Mouse (Mus musculus): ENCODE measurements around the gene Nfatc3.

- TF ChIP-seq POLR2A (IDR thresholded peaks at IDR 0.05; ENCODE audit: insufficient read length, low read depth) (peak; percentile 99), POLR2AphosphoS2 (IDR thresholded peaks at IDR 0.05; ENCODE audit: insufficient read length, low read depth) (peak; percentile 95), REST (IDR thresholded peaks at IDR 0.05; ENCODE audit: insufficient read depth, insufficient read length) (no peak), TCF3 (IDR thresholded peaks at IDR 0.05; ENCODE audit: insufficient read length, low read depth) (no peak), USF1 (IDR thresholded peaks at IDR 0.05; ENCODE audit: low read depth) (no peak)
These were observed 109.8 kb downstream of the Nfatc3 start, which contains the start of gene Slc7a6 for GRCm38 (mm10) chr8:106168356-106169016.
